Mouse (Mus musculus) embryonic facial prominence, embryonic 13.5 days (tissue): ENCODE results near the gene Asic2. TPM values are rescaled to one million over a fixed set of nuclear protein-coding genes. Genes with fewer than 3 reads are reported as not detected.

Experiments used
- ATAC-seq: fragments of 200-750 bp; cut with Nextera tagmentation; 2 replicates; pipeline ENCODE4 v1.8.0; 2017; ENCODE audit warnings: low read depth; ENCODE audit not compliant: insufficient number of reproducible peaks, insufficient read depth, low FRiP score, low TSS enrichment
- H3K27ac ChIP-seq: fragments of 300-500 bp; sonication (generic); 2 replicates; pipeline ENCODE4 v1.5.1; 2015; ENCODE audit warnings: moderate library complexity, mild to moderate bottlenecking, inconsistent platforms
- H3K27me3 ChIP-seq: fragments of 300-500 bp; sonication (generic); 2 replicates; pipeline ENCODE4 v1.6.1; 2015; ENCODE audit warnings: mild to moderate bottlenecking, inconsistent platforms
- H3K36me3 ChIP-seq: fragments of 300-500 bp; sonication (generic); 2 replicates; pipeline ENCODE4 v1.6.1; 2015; ENCODE audit warnings: mild to moderate bottlenecking, inconsistent platforms
- H3K4me1 ChIP-seq: fragments of 300-500 bp; sonication (generic); 2 replicates; pipeline ENCODE4 v1.6.1; 2015; ENCODE audit warnings: inconsistent platforms
- H3K4me2 ChIP-seq: fragments of 300-500 bp; sonication (generic); 2 replicates; pipeline ENCODE4 v1.6.1; 2015; ENCODE audit warnings: moderate library complexity, mild to moderate bottlenecking, inconsistent platforms
- H3K4me3 ChIP-seq: fragments of 300-500 bp; sonication (generic); 2 replicates; pipeline ENCODE4 v1.5.1; 2015; ENCODE audit warnings: mild to moderate bottlenecking, inconsistent platforms
- H3K9ac ChIP-seq: fragments of 300-500 bp; sonication (generic); 2 replicates; pipeline ENCODE4 v1.6.1; 2015; ENCODE audit warnings: mild to moderate bottlenecking, inconsistent platforms
- H3K9me3 ChIP-seq: fragments of 300-500 bp; sonication (generic); 2 replicates; pipeline ENCODE4 v1.6.1; 2016; ENCODE audit warnings: inconsistent platforms
- WGBS: fragments of 180-500 bp; shearing (Covaris S2); methylation state at CpG from one replicate; pipeline ENCODE4 v1.1.7; 2015; ENCODE audit warnings: mixed read lengths; 5-methylcytosine and 5-hydroxymethylcytosine counted together
- polyA plus RNA-seq: library from polyadenylated mRNA; unstranded; fragments of >200 nt; fragmentation: Nextera tagmentation; extraction: Ambion mirVana; gene quantifications from 2 replicates; pipeline ENCODE4 v1.2.1, GENCODE M21; 2015

Gene Asic2
- polyA plus RNA-seq, 1 experiment from 2014 or later: 0.60 TPM

GRCm38 (mm10) chr11:81009366-81009765, 958.9 kb downstream of the Asic2 start:
- H3K36me3 ChIP-seq: no peaks in the 10 kb centered on the region
- no peaks in the 10 kb centered on the region for H3K4me1 ChIP-seq
- H3K27me3 ChIP-seq: no peaks in the 10 kb centered on the region
- 89% methylated on average over 12 of the region's 12 CpGs for WGBS
- H3K4me2 ChIP-seq: no peak overlapping the region
- H3K9me3 ChIP-seq: no peaks in the 10 kb centered on the region
- ATAC-seq: no peak
- no peak overlapping the region for H3K27ac ChIP-seq
- H3K4me3 ChIP-seq: no peak overlapping the region
- H3K9ac ChIP-seq: no peak overlapping the region

GRCm38 (mm10) chr11:81005831-81006230, 962.4 kb downstream of the Asic2 start:
- Histone ChIP-seq H3K27ac (no peak overlapping the region), H3K27me3 (no peaks in the 10 kb centered on the region), H3K9ac (no peak overlapping the region), H3K4me1 (no peaks in the 10 kb centered on the region), H3K36me3 (no peaks in the 10 kb centered on the region), H3K4me3 (no peak overlapping the region), H3K9me3 (no peaks in the 10 kb centered on the region), H3K4me2 (no peak overlapping the region)
- ATAC-seq: no peak
- WGBS: 64% methylated on average over 2 of the region's 2 CpGs

GRCm38 (mm10) chr11:81002769-81003430, 965.4 kb downstream of the Asic2 start:
- no peak for ATAC-seq
- no peaks in the 10 kb centered on the region for H3K4me1 ChIP-seq
- no peaks in the 10 kb centered on the region for H3K9me3 ChIP-seq
- H3K27ac ChIP-seq: no peak overlapping the region
- H3K27me3 ChIP-seq: no peaks in the 10 kb centered on the region
- 47% methylated on average over 10 of the region's 10 CpGs for WGBS
- H3K4me2 ChIP-seq: no peak overlapping the region
- H3K4me3 ChIP-seq: no peak overlapping the region
- no peak overlapping the region for H3K9ac ChIP-seq
- H3K36me3 ChIP-seq: no peaks in the 10 kb centered on the region

- no peak overlapping the region for H3K9ac ChIP-seq
- H3K36me3 ChIP-seq: no peaks in the 10 kb centered on the region
- WGBS: 81% methylated on average over 5 of the region's 5 CpGs
- no peak overlapping the region for H3K27ac ChIP-seq
- H3K4me1 ChIP-seq: no peaks in the 10 kb centered on the region
- no peaks in the 10 kb centered on the region for H3K27me3 ChIP-seq
- no peak overlapping the region for H3K4me3 ChIP-seq
- H3K9me3 ChIP-seq: no peaks in the 10 kb centered on the region
- ATAC-seq: no peak
- H3K4me2 ChIP-seq: no peak overlapping the region
Observed at GRCm38 (mm10) chr11:80995621-80996020, 972.6 kb downstream of the Asic2 start.

GRCm38 (mm10) chr11:80983530-80983929, 984.7 kb downstream of the Asic2 start:
- no peak for ATAC-seq
- H3K36me3 ChIP-seq: no peaks in the 10 kb centered on the region
- H3K4me1 ChIP-seq: no peaks in the 10 kb centered on the region
- H3K27me3 ChIP-seq: no peaks in the 10 kb centered on the region; the same call in 1 of the 2 replicates
- 79% methylated on average over 5 of the region's 5 CpGs for WGBS
- H3K4me3 ChIP-seq: no peak overlapping the region
- H3K4me2 ChIP-seq: no peak overlapping the region
- H3K9me3 ChIP-seq: no peaks in the 10 kb centered on the region
- H3K9ac ChIP-seq: no peak overlapping the region
- H3K27ac ChIP-seq: no peak overlapping the region

GRCm38 (mm10) chr11:80976239-80976855, 991.9 kb downstream of the Asic2 start:
- Histone ChIP-seq H3K4me2 (no peak overlapping the region), H3K4me3 (no peak overlapping the region), H3K36me3 (no peaks in the 10 kb centered on the region), H3K27me3 (no peaks in the 10 kb centered on the region), H3K4me1 (peaks cover 12% of the 10 kb centered on the region), H3K9ac (no peak overlapping the region), H3K9me3 (no peaks in the 10 kb centered on the region), H3K27ac (no peak overlapping the region)
- ATAC-seq: no peak
- 38% methylated on average over 9 of the region's 9 CpGs for WGBS

- Histone ChIP-seq H3K9me3 (no peaks in the 10 kb centered on the region), H3K27me3 (no peaks in the 10 kb centered on the region), H3K36me3 (no peaks in the 10 kb centered on the region), H3K4me1 (peaks cover 12% of the 10 kb centered on the region), H3K9ac (no peak overlapping the region), H3K27ac (no peak overlapping the region), H3K4me3 (no peak overlapping the region), H3K4me2 (no peak overlapping the region)
- WGBS: 84% methylated on average over 5 of the region's 5 CpGs
- no peak for ATAC-seq
Observed at GRCm38 (mm10) chr11:80974616-80975015, 993.6 kb downstream of the Asic2 start.

- H3K4me2 ChIP-seq: no peak overlapping the region
- WGBS: 54% methylated on average over 6 of the region's 6 CpGs
- ATAC-seq: no peak
- H3K4me3 ChIP-seq: no peak overlapping the region
- no peak overlapping the region for H3K9ac ChIP-seq
- no peaks in the 10 kb centered on the region for H3K36me3 ChIP-seq
- H3K27ac ChIP-seq: no peak overlapping the region
- H3K27me3 ChIP-seq: no peaks in the 10 kb centered on the region
- H3K9me3 ChIP-seq: no peaks in the 10 kb centered on the region
- peaks cover 12% of the 10 kb centered on the region for H3K4me1 ChIP-seq
Observed at GRCm38 (mm10) chr11:80973976-80974375, 994.3 kb downstream of the Asic2 start.

- Histone ChIP-seq H3K4me1 (peaks cover 12% of the 10 kb centered on the region), H3K27me3 (no peaks in the 10 kb centered on the region), H3K36me3 (no peaks in the 10 kb centered on the region), H3K4me3 (no peak overlapping the region), H3K9ac (no peak overlapping the region), H3K27ac (no peak overlapping the region), H3K4me2 (no peak overlapping the region), H3K9me3 (no peaks in the 10 kb centered on the region)
- 96% methylated on average over 8 of the region's 8 CpGs for WGBS
- ATAC-seq: no peak
Observed at GRCm38 (mm10) chr11:80973273-80973672, 995.0 kb downstream of the Asic2 start.

GRCm38 (mm10) chr11:80967544-80967943, 1000.7 kb downstream of the Asic2 start:
- H3K4me3 ChIP-seq: no peak overlapping the region
- no peak overlapping the region for H3K9ac ChIP-seq
- H3K4me1 ChIP-seq: no peaks in the 10 kb centered on the region
- no peaks in the 10 kb centered on the region for H3K36me3 ChIP-seq
- no peaks in the 10 kb centered on the region for H3K9me3 ChIP-seq
- WGBS: 43% methylated on average over 5 of the region's 5 CpGs
- H3K4me2 ChIP-seq: no peak overlapping the region
- no peak for ATAC-seq
- no peak overlapping the region for H3K27ac ChIP-seq
- H3K27me3 ChIP-seq: 0 out of 2 replicates have a peak, but pooled peaks cover 3% of the 10 kb centered on the region

GRCm38 (mm10) chr11:80966040-80966439, 1002.2 kb downstream of the Asic2 start:
- Histone ChIP-seq H3K27me3 (0 out of 2 replicates have a peak, but pooled peaks cover 3% of the 10 kb centered on the region), H3K4me2 (no peak overlapping the region), H3K9ac (no peak overlapping the region), H3K4me1 (no peaks in the 10 kb centered on the region), H3K9me3 (no peaks in the 10 kb centered on the region), H3K36me3 (no peaks in the 10 kb centered on the region), H3K27ac (no peak overlapping the region), H3K4me3 (no peak overlapping the region)
- ATAC-seq: no peak
- WGBS: 46% methylated on average over 3 of the region's 3 CpGs

GRCm38 (mm10) chr11:80961326-80961725, 1006.9 kb downstream of the Asic2 start:
- H3K9ac ChIP-seq: no peak overlapping the region
- H3K4me1 ChIP-seq: no peaks in the 10 kb centered on the region
- no peak overlapping the region for H3K4me3 ChIP-seq
- 68% methylated on average over 1 of the region's 1 CpGs for WGBS
- no peak overlapping the region for H3K27ac ChIP-seq
- no peak for ATAC-seq
- H3K9me3 ChIP-seq: no peaks in the 10 kb centered on the region
- H3K27me3 ChIP-seq: peaks cover 18% of the 10 kb centered on the region; the same call in 1 of the 2 replicates
- no peak overlapping the region for H3K4me2 ChIP-seq
- H3K36me3 ChIP-seq: no peaks in the 10 kb centered on the region
